Mouse (Mus musculus): ENCODE data around the gene Cnnm3. TPM values are rescaled to one million over a fixed set of nuclear protein-coding genes. Genes with fewer than 3 reads are reported as not detected.

Cnnm3 gene
- 10.2 TPM for polyA plus RNA-seq (2012; fragmentation: generic; extraction: Trizol)

DNA sequence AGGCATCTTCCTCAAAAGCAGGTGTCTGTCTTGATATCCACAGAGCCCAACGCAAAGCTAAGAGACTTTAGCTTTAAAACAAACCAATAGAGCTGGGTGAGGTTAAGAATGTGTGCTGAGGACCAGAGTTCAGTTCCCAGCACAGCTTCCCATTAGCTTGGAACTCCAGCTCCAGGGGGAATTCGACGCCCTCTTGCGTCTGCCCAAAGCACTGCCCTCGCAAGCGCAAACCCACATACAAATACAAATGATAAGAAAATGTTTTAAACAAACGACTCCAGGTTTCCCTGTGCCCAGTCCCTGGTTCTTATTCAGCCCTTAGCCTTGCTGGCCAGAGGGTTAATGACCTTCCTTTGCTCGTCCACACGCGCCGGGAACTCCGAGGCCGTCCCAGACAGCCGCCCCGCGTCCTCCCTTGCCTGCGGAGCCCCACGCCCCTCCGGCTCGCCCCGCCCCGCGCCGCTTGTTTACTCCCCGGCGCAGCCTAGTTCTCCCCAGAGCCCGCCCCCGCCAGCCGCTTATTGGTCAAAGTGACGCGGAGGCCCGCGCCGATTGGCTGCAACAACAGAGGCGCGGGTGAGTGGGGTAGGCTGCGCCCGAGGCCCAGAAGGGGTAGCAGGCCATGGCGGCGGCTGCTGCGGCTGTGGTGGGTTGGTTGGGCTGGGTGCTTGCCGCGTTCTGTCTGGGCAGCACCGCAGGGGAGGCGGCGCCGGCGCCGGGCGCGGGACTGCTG, at the start of gene Cnnm3:
TSS of gene Cnnm3 (plus strand) at position 579 of the 733 bp plus-strand sequence.
- H3K36me3 ChIP-seq (ENCODE audit: control insufficient read depth, insufficient read depth), result no peaks in the 10 kb centered on the region
- no peaks in the 10 kb centered on the region for H3K27me3 ChIP-seq (ENCODE audit: control insufficient read depth, insufficient read depth, insufficient read length)
- H3K79me2 ChIP-seq (ENCODE audit: control insufficient read depth, insufficient read depth), result peaks cover 36% of the 10 kb centered on the region
- H3ac ChIP-seq (ENCODE audit: control insufficient read depth, insufficient read length), result peak within 1 kb of the TSS; percentile 67
- peak within 1 kb of the TSS; percentile 39 for H3K4me3 ChIP-seq
- H3K4me2 ChIP-seq (ENCODE audit: low read depth), result peak within 1 kb of the TSS; percentile 100
- TF ChIP-seq TCF12 (IDR thresholded peaks at IDR 0.05; ENCODE audit: insufficient read depth, poor library complexity, severe bottlenecking) (no peak), MYOG (IDR thresholded peaks at IDR 0.05; ENCODE audit: control insufficient read depth in 1 of 3, insufficient read depth in 1 of 3, insufficient read length in 2 of 3, low read depth in 2 of 3) (peak in 1 of 3 experiments; percentile 8), USF1 (IDR thresholded peaks at IDR 0.05; ENCODE audit: low read depth) (no peak), CEBPB (IDR thresholded peaks at IDR 0.05; ENCODE audit: insufficient read depth, poor library complexity, severe bottlenecking) (no peak), E2F4 (IDR thresholded peaks at IDR 0.05; ENCODE audit: insufficient read depth) (no peak), TCF3 (IDR thresholded peaks at IDR 0.05; ENCODE audit: insufficient read length, low read depth) (no peak), POLR2AphosphoS2 (IDR thresholded peaks at IDR 0.05; ENCODE audit: insufficient read length, low read depth) (peak; percentile 80), POLR2A (IDR thresholded peaks at IDR 0.05; ENCODE audit: insufficient read length, low read depth) (peak; percentile 90), REST (IDR thresholded peaks at IDR 0.05; ENCODE audit: insufficient read depth, insufficient read length) (no peak), SRF (IDR thresholded peaks at IDR 0.05; ENCODE audit: control insufficient read depth, insufficient read length, low read depth) (no peak), MYOD1 (IDR thresholded peaks at IDR 0.05; ENCODE audit: control insufficient read depth in 1 of 3, insufficient read length in 2 of 3, low read depth in 2 of 3) (no peak), MAX (IDR thresholded peaks at IDR 0.05; ENCODE audit: low read depth) (no peak)

DNA sequence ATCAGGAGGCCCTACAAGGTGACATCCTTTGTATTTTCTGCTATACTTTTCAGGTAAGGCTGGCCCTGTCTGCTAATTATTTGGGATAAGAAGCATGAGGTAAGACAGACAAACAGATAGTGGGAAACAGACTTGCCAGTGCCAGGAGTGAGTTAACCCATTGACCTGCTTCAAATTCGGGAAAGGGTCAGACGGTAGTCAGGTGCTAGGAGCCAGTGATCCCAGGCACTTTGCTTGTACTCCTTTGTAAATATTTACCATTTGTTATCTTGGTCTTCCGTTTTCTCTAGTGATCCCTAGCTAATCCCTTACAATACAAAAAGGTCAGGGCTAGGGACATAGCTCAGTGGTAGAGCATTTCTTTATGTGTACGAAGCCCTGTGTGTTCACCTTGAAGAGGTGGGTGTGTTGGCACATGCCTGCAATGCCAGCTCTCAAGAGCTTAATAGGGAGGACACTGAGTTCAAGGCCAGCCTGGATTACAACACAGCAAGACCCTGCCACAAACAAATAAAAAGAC, 46.0 kb upstream of the Cnnm3 start:
- Histone ChIP-seq H3K79me2 (ENCODE audit: control insufficient read depth, insufficient read depth) (no peaks in the 10 kb centered on the region), H3ac (ENCODE audit: control insufficient read depth, insufficient read length) (no peak overlapping the region), H3K27me3 (ENCODE audit: control insufficient read depth, insufficient read depth, insufficient read length) (no peaks in the 10 kb centered on the region), H3K36me3 (ENCODE audit: control insufficient read depth, insufficient read depth) (no peaks in the 10 kb centered on the region), H3K4me2 (ENCODE audit: low read depth) (no peak overlapping the region), H3K4me3 (no peak overlapping the region)
- no peak for TF ChIP-seq MAX (IDR thresholded peaks at IDR 0.05; ENCODE audit: low read depth)
- TF ChIP-seq CEBPB (IDR thresholded peaks at IDR 0.05; ENCODE audit: insufficient read depth, poor library complexity, severe bottlenecking), result no peak
- no peak for TF ChIP-seq MYOG (IDR thresholded peaks at IDR 0.05; ENCODE audit: control insufficient read depth in 1 of 3, insufficient read depth in 1 of 3, insufficient read length in 2 of 3, low read depth in 2 of 3)
- TF ChIP-seq TCF3 (IDR thresholded peaks at IDR 0.05; ENCODE audit: insufficient read length, low read depth), result no peak
- no peak for TF ChIP-seq MYOD1 (IDR thresholded peaks at IDR 0.05; ENCODE audit: control insufficient read depth in 1 of 3, insufficient read length in 2 of 3, low read depth in 2 of 3)
- TF ChIP-seq SRF (IDR thresholded peaks at IDR 0.05; ENCODE audit: control insufficient read depth, insufficient read length, low read depth), result no peak
- no peak for TF ChIP-seq USF1 (IDR thresholded peaks at IDR 0.05; ENCODE audit: low read depth)
- TF ChIP-seq POLR2AphosphoS2 (IDR thresholded peaks at IDR 0.05; ENCODE audit: insufficient read length, low read depth), result no peak

DNA sequence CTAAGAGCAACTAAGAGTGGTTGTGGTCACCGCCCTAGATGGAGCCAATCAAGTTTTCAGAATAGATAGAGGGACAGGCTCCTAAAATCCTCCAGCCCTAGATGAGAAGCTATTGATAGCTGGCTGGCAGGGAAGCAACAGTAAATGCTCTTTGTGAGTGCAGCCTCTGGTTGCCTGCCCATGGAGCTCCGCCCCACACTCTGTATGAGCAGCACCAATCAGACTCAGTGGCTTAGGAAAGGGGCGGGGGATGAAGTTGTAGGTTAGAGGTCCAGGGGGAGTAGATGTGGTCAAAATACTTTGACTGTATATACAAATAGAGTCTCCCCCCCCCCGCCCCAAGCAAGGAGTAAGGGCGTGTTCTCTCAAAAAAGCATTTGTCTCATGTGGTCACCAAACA, 44.2 kb upstream of the Cnnm3 start:
- H3K79me2 ChIP-seq (ENCODE audit: control insufficient read depth, insufficient read depth), result peaks cover 5% of the 10 kb centered on the region
- no peaks in the 10 kb centered on the region for H3K27me3 ChIP-seq (ENCODE audit: control insufficient read depth, insufficient read depth, insufficient read length)
- H3K4me2 ChIP-seq (ENCODE audit: low read depth), result no peak overlapping the region
- H3K36me3 ChIP-seq (ENCODE audit: control insufficient read depth, insufficient read depth), result no peaks in the 10 kb centered on the region
- H3ac ChIP-seq (ENCODE audit: control insufficient read depth, insufficient read length), result no peak overlapping the region
- TF ChIP-seq SRF (IDR thresholded peaks at IDR 0.05; ENCODE audit: control insufficient read depth, insufficient read length, low read depth), result no peak
- TF ChIP-seq MYOD1 (IDR thresholded peaks at IDR 0.05; ENCODE audit: control insufficient read depth in 1 of 3, insufficient read length in 2 of 3, low read depth in 2 of 3), result no peak
- no peak for TF ChIP-seq CEBPB (IDR thresholded peaks at IDR 0.05; ENCODE audit: insufficient read depth, poor library complexity, severe bottlenecking)
- TF ChIP-seq REST (IDR thresholded peaks at IDR 0.05; ENCODE audit: insufficient read depth, insufficient read length), result no peak
- no peak for TF ChIP-seq USF1 (IDR thresholded peaks at IDR 0.05; ENCODE audit: low read depth)
- no peak for TF ChIP-seq MAX (IDR thresholded peaks at IDR 0.05; ENCODE audit: low read depth)
- no peak for TF ChIP-seq POLR2AphosphoS2 (IDR thresholded peaks at IDR 0.05; ENCODE audit: insufficient read length, low read depth)
- TF ChIP-seq MYOG (IDR thresholded peaks at IDR 0.05; ENCODE audit: control insufficient read depth in 1 of 3, insufficient read depth in 1 of 3, insufficient read length in 2 of 3, low read depth in 2 of 3), result no peak
- no peak for TF ChIP-seq TCF12 (IDR thresholded peaks at IDR 0.05; ENCODE audit: insufficient read depth, poor library complexity, severe bottlenecking)
- TF ChIP-seq POLR2A (IDR thresholded peaks at IDR 0.05; ENCODE audit: insufficient read length, low read depth), result no peak
- TF ChIP-seq E2F4 (IDR thresholded peaks at IDR 0.05; ENCODE audit: insufficient read depth), result no peak
- TF ChIP-seq TCF3 (IDR thresholded peaks at IDR 0.05; ENCODE audit: insufficient read length, low read depth), result no peak
- H3K4me3 ChIP-seq, result no peak overlapping the region

DNA sequence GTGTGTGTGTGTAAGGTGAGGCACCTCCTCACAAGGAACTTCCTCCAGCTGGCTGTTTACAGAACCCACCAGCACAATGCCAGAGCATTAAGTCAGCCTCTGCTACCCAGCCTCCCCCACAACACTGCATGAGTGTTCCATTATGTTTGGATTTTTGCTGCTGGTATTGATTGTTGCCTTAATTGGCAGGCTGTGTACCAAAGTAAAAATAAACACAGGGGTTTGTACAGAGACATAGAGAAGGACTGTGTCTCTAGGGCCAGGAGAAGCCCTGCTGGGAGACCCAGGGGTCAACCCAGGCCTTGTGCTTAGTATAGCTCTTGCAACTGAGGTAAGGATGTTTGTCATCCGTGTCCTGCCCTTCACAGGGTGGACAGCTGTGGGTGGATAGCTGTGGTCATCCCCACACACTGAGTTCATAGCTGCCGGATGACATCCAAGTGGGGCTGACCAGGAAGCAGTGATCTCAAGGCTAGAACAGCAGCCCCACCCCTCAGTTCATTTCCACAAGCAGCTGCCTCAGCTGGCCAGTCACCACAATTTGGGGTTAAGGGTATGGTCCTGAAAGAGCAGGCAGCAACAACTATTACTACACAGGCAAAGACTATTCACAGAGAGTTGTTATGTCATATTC, 41.7 kb upstream of the Cnnm3 start:
- H3K4me2 ChIP-seq (ENCODE audit: low read depth), result peak overlapping the region; percentile 81
- H3ac ChIP-seq (ENCODE audit: control insufficient read depth, insufficient read length), result no peak overlapping the region
- no peak overlapping the region for H3K4me3 ChIP-seq
- peaks cover 29% of the 10 kb centered on the region for H3K79me2 ChIP-seq (ENCODE audit: control insufficient read depth, insufficient read depth)
- H3K27me3 ChIP-seq (ENCODE audit: control insufficient read depth, insufficient read depth, insufficient read length), result no peaks in the 10 kb centered on the region
- no peak for TF ChIP-seq MAX (IDR thresholded peaks at IDR 0.05; ENCODE audit: low read depth)
- 0 out of 2 replicates have a peak, but pooled peaks have one; percentile 9 for TF ChIP-seq CEBPB (IDR thresholded peaks at IDR 0.05; ENCODE audit: insufficient read depth, poor library complexity, severe bottlenecking)
- TF ChIP-seq USF1 (IDR thresholded peaks at IDR 0.05; ENCODE audit: low read depth), result no peak
- TF ChIP-seq MYOD1 (IDR thresholded peaks at IDR 0.05; ENCODE audit: control insufficient read depth in 1 of 3, insufficient read length in 2 of 3, low read depth in 2 of 3), result peak; percentile 41 to 94 (median 88)
- peak; percentile 75 to 99 (median 91) for TF ChIP-seq MYOG (IDR thresholded peaks at IDR 0.05; ENCODE audit: control insufficient read depth in 1 of 3, insufficient read depth in 1 of 3, insufficient read length in 2 of 3, low read depth in 2 of 3)
- TF ChIP-seq POLR2AphosphoS2 (IDR thresholded peaks at IDR 0.05; ENCODE audit: insufficient read length, low read depth), result no peak
- no peak for TF ChIP-seq SRF (IDR thresholded peaks at IDR 0.05; ENCODE audit: control insufficient read depth, insufficient read length, low read depth)
- TF ChIP-seq TCF12 (IDR thresholded peaks at IDR 0.05; ENCODE audit: insufficient read depth, poor library complexity, severe bottlenecking), result peak; percentile 48
- TF ChIP-seq POLR2A (IDR thresholded peaks at IDR 0.05; ENCODE audit: insufficient read length, low read depth), result peak; percentile 43
- TF ChIP-seq REST (IDR thresholded peaks at IDR 0.05; ENCODE audit: insufficient read depth, insufficient read length), result no peak
- TF ChIP-seq E2F4 (IDR thresholded peaks at IDR 0.05; ENCODE audit: insufficient read depth), result no peak
- TF ChIP-seq TCF3 (IDR thresholded peaks at IDR 0.05; ENCODE audit: insufficient read length, low read depth), result peak; percentile 78
- no peaks in the 10 kb centered on the region for H3K36me3 ChIP-seq (ENCODE audit: control insufficient read depth, insufficient read depth)

Measured in myocyte (in vitro differentiated cells).